Mouse (Mus musculus) T-helper 1 cell (primary cell): ENCODE results near the gene Hao1.

Experiments used
- in situ Hi-C: fragments of 300-600 bp; cut with MboI, MseI; formaldehyde crosslinking; loops from one replicate; pipeline ENCODE4 v1.15.1; 2025; ENCODE audit warnings: high pct_unique_total_duplicates

Gene Hao1

DNA sequence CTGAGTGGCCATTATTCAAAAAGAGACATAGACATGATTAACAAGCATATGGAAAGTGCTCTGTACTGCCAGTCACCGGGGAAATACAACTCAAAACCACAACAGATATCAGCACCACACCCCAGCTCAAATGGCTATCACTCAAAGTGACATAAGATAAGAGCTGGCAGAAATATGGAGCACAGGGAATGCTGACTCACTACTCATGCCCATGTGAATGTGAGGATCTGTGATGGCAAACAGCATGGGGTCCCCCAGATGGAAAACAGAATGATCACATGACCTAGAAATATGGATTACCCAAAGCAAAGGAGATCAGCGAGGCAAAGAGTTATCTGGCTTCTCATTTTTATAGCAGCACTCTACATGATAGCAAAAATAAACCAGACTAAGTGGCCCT, 89.0 kb downstream of the Hao1 start:
- in situ Hi-C loops = no loop called here

DNA sequence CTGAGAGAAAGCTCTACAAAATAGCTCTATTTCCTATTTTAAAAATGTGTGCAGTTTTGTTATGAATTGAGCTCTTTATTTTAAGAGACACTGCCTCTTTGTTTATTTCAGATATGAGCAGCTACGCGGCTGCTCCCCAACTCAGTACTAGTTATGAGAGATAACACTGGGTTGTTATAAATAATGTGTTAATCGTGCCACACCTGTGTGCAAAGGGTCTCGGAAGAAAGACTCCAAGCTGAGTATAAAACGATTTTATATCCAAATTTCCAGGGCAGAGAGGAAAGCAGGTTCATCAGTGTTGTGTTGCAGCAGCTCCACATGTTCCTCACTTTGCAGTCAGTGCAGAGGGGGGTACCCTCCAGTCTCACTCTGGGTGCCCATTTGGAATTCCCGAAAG, 91.8 kb downstream of the Hao1 start:
- in situ Hi-C loops = no loop called here

DNA sequence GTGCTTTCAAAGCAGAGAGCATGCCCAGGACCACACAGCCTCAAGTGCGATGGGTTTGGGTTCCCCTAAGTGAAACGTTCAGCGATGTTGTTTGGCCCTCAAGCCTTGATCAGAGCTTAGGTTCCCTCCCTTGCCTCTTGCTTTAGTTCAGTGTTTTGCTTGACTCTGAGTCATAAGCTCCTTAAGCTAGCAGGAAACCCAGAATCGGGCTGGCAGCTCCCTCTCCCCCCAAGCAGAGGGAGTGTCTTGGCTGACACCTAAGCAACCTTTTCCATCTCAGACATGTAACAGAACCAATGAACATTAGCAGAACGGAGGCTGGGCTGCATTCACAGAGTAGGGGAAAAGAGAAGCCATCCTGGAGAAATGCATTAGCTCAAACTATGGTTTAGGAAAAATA, 93.3 kb downstream of the Hao1 start:
- in situ Hi-C loops = no loop called here

DNA sequence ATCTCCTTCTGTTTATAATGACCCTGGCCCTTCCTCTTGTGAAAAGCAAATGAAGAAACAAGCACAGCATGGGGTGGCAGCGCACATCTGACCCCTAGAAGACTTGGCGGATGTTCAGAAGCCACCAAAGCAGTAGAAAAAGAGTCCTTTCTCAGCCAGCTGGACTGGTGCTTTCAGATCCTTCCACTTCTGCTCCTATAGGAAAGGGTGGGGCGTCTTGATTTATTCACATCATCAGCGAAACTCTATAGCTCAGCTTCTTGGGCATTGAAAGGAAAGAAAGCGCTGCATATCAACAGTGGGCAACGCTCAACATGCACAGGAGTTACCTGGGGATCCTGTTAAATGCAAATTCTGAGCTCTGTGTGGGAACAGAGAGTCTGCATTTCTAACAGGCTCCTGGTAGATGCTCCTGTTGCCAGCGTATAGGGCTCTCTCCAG, 98.1 kb downstream of the Hao1 start:
- in situ Hi-C loops = no loop called here

DNA sequence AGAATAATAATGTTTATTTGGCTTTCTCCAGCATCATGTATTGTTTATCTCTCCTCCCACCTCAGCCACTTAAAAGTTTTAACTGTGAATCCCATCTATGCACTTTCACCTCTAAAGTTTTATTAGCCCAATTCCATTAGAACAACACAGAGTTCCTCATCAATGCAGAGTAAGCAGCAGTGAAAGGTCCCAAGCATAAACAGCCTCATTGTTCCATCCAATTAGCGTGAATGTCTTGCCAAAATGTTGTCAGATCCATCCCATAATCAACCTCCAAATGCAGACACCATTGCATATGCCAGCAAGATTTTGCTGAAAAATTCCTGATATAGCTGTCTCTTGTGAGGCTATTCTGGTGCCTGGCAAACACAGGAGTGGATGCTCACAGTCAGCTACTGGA, 101.4 kb downstream of the Hao1 start:
- in situ Hi-C loops = no loop called here

DNA sequence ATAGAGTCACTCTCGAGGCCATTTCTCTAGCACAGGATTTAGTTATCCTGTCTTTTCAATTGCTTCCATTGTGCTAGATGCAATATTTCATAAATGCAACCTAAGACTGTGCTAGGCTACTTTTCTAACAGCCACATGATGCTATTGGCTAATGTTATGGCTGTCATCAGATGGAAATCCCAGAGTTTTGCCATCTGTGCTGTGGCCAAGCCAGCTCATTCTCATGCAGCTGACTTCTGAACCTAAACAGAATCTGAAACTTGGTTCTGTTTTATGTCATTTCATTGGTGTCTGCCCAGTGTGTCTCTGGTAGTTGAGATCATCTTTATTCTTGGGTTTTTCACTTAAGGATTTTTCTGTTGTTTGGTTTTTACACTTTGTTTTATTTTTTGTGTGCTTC, 103.2 kb downstream of the Hao1 start:
- in situ Hi-C loops = no loop called here
